Mouse (Mus musculus) bone marrow macrophage, adult 2 months (primary cell): ENCODE measurements around the gene Scarb1.

Experiments
- CTCF ChIP-seq: IDR thresholded peaks from 2 replicates; pipeline ENCODE4 v1.5.1; 2012; ENCODE audit warnings: low read depth, mild to moderate bottlenecking, low read length, moderate library complexity
- POLR2A ChIP-seq: IDR thresholded peaks from 2 replicates; pipeline ENCODE4 v1.6.1; 2012; ENCODE audit warnings: mild to moderate bottlenecking, low read depth, low read length, borderline replicate concordance

DNA sequence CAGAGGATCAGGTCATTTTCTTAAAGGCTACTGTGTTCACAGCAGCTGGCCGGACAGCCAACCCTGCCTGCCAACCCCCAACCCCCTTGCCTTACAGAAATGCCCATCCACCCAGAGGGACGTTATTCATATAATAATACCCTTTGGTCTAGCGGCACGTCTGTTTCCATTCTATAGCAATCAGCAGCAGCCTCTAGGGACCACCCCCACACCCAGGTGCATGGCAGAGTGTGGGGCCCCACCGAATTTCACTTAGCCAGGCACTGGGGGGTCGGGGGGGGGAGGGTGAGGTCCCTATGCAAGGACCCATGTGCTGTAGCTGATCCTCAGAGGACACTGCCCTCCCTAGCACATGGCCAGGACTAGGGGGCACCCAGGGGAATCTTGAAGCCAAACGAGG is 61.7 kb downstream of the Scarb1 start:
- no peak for TF ChIP-seq CTCF
- no peak for TF ChIP-seq POLR2A
